Mouse (Mus musculus): ENCODE measurements around the gene Acss3. TPM values are rescaled to one million over a fixed set of nuclear protein-coding genes. Genes with fewer than 3 reads are reported as not detected.

Gene Acss3
- polyA plus RNA-seq, 1 experiment from 2014 or later, result 0.24 TPM

DNA sequence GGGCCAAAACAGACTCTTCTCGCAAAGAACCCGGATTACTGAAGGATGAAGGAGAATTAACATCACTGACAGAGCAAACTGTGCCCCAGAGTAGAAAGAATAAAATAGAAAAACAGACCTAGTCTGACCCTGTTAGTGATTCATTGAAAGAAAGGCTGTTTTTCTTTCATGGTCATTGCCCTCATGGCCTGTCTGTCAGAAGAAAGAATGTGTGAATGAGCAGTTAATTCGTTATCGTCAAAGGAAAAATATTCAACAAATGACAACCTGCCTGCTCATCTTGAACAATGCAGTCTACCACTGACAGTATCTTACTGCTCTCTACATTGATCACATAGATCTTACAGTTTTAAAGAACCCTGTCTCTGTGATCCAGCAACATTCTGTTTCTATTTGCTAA, 134.0 kb downstream of the Acss3 start:
- no peaks in the 10 kb centered on the region for H3K9me3 ChIP-seq (ENCODE audit: control insufficient read depth, low read length)
- H3K27me3 ChIP-seq (ENCODE audit: control insufficient read depth, insufficient read depth, low read length), result no peaks in the 10 kb centered on the region
- DNase-seq (ENCODE audit: low spot score), result no peak
- no peak overlapping the region for H3K9ac ChIP-seq (ENCODE audit: low read length)
- no peak for TF ChIP-seq EP300 (optimal IDR thresholded peaks at IDR 0.05)
- no peak for TF ChIP-seq CTCF (IDR thresholded peaks at IDR 0.05; ENCODE audit: low read depth)
- no peak for ATAC-seq (ENCODE audit: low FRiP score, low TSS enrichment)
- H3K36me3 ChIP-seq (ENCODE audit: control insufficient read depth, insufficient read depth, low read length), result no peaks in the 10 kb centered on the region
- H3K4me3 ChIP-seq (ENCODE audit: low read depth, low read length), result no peak overlapping the region
- H3K4me1 ChIP-seq (replicated peaks; ENCODE audit: control insufficient read depth, insufficient read depth), result no peaks in the 10 kb centered on the region
- 76% methylated on average over 4 of the region's 4 CpGs for WGBS
- no peak overlapping the region for H3K27ac ChIP-seq (replicated peaks)
- H3K4me2 ChIP-seq (replicated peaks; ENCODE audit: low read depth), result no peak overlapping the region

DNA sequence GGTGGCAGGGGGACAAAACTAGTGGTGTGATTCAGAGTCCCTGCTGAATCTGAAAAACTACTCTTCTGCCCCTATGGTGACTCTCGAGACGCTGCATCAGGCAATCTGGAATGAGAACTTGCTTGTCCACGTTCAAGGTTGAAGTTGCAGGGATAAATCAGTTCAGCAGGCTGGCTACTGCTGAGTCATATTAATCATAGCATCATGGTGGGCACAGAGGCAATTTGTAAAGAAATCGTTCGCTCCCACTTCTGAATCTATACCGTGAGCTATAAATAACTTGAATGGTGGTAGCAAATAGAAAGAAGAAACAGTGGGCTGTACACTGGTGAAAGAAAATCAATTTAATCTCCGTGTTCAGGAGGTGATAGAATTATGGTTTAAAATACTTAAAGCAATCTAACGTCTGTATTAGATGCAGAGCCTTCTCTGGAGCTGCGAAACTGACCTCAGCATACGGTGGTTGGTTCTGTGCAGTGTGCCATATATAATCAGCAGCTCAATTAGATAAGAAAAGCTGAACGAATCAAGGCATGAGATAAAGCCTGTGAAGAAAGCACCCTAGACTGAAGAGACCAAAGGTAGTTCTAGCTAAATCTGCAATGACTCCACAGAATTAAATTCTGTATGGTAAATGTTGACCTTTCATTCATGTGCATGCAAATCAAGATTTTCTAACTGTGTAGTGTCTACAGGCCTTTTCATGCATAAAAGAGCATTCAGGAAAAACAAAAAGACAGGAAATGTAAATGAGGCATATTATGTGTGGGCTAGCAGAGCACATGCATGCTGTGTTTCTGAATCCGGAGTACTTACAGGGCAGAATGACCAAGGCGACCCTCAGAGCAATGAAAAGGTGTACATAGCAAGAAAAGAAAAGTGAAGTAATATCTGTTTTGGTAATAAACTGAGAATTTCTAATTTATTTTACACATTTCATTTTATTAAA, 148.0 kb downstream of the Acss3 start:
- Histone ChIP-seq H3K4me1 (replicated peaks; ENCODE audit: control insufficient read depth, insufficient read depth) (no peaks in the 10 kb centered on the region), H3K36me3 (ENCODE audit: control insufficient read depth, insufficient read depth, low read length) (no peaks in the 10 kb centered on the region), H3K27ac (replicated peaks) (no peak overlapping the region), H3K9ac (ENCODE audit: low read length) (no peak overlapping the region), H3K4me2 (replicated peaks; ENCODE audit: low read depth) (no peak overlapping the region), H3K9me3 (ENCODE audit: control insufficient read depth, low read length) (no peaks in the 10 kb centered on the region), H3K4me3 (ENCODE audit: low read depth, low read length) (no peak overlapping the region), H3K27me3 (ENCODE audit: control insufficient read depth, insufficient read depth, low read length) (no peaks in the 10 kb centered on the region)
- ATAC-seq (ENCODE audit: low FRiP score, low TSS enrichment) (no peak), DNase-seq (ENCODE audit: low spot score) (no peak)
- WGBS, result 64% methylated on average over 13 of the region's 13 CpGs
- TF ChIP-seq CTCF (IDR thresholded peaks at IDR 0.05; ENCODE audit: low read depth), result no peak
- no peak for TF ChIP-seq EP300 (optimal IDR thresholded peaks at IDR 0.05)

DNA sequence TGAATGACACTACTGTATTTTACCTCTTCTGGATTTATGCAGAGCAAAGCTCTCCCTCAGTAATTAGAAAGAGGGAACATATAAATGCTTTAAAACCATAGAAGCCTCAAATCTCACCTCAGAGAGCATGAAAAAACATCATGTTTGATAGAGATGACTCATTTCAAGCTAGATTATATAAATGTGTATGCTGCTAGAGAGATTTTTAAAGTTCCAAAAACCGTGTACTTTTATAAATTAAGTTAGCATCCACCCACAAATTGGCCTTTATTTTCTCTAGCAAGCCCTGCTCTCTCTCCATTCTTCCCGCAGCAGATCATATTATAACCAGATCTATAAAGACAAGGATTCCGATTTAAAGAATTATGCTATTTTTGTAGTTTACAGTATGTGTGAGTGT, 164.4 kb downstream of the Acss3 start:
- no peak overlapping the region for H3K4me3 ChIP-seq (ENCODE audit: low read depth, low read length)
- 79% methylated on average over 3 of the region's 3 CpGs for WGBS
- no peaks in the 10 kb centered on the region for H3K36me3 ChIP-seq (ENCODE audit: control insufficient read depth, insufficient read depth, low read length)
- DNase-seq (ENCODE audit: low spot score), result no peak
- no peak for ATAC-seq (ENCODE audit: low FRiP score, low TSS enrichment)
- H3K9me3 ChIP-seq (ENCODE audit: control insufficient read depth, low read length), result no peaks in the 10 kb centered on the region
- no peak for TF ChIP-seq CTCF (IDR thresholded peaks at IDR 0.05; ENCODE audit: low read depth)
- no peak for TF ChIP-seq EP300 (optimal IDR thresholded peaks at IDR 0.05)
- H3K4me2 ChIP-seq (replicated peaks; ENCODE audit: low read depth), result no peak overlapping the region
- H3K9ac ChIP-seq (ENCODE audit: low read length), result no peak overlapping the region
- H3K4me1 ChIP-seq (replicated peaks; ENCODE audit: control insufficient read depth, insufficient read depth), result no peaks in the 10 kb centered on the region
- no peaks in the 10 kb centered on the region for H3K27me3 ChIP-seq (ENCODE audit: control insufficient read depth, insufficient read depth, low read length)
- no peak overlapping the region for H3K27ac ChIP-seq (replicated peaks)

DNA sequence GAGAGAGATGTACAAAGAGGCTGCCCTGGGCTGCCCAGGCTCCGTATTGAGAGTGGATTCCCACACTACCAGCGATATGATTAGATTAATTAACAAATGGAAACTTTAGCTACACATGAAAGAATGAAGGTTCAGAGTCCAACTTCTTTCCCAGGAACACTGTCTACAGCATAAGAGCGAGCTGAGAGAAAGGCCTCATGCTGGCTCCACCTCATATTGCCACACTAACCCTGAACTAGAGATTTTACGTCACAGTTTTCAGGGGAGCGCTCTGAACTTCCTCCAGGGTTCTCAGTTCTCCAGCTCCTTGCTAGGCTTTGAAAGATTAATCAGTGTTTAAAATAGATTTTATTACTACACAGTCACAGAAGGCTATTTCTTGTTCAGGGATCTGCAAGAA, 182.1 kb downstream of the Acss3 start:
- no peaks in the 10 kb centered on the region for H3K9me3 ChIP-seq (ENCODE audit: control insufficient read depth, low read length)
- no peak overlapping the region for H3K4me2 ChIP-seq (replicated peaks; ENCODE audit: low read depth)
- no peaks in the 10 kb centered on the region for H3K36me3 ChIP-seq (ENCODE audit: control insufficient read depth, insufficient read depth, low read length)
- TF ChIP-seq CTCF (IDR thresholded peaks at IDR 0.05; ENCODE audit: low read depth) (no peak), EP300 (optimal IDR thresholded peaks at IDR 0.05) (no peak)
- no peak overlapping the region for H3K9ac ChIP-seq (ENCODE audit: low read length)
- H3K27me3 ChIP-seq (ENCODE audit: control insufficient read depth, insufficient read depth, low read length), result no peaks in the 10 kb centered on the region
- peak; percentile 77; the same call in 1 of the 2 replicates for ATAC-seq (ENCODE audit: low FRiP score, low TSS enrichment)
- no peak for DNase-seq (ENCODE audit: low spot score)
- H3K4me3 ChIP-seq (ENCODE audit: low read depth, low read length), result no peak overlapping the region
- H3K27ac ChIP-seq (replicated peaks), result no peak overlapping the region
- 49% methylated on average over 5 of the region's 5 CpGs for WGBS
- no peaks in the 10 kb centered on the region for H3K4me1 ChIP-seq (replicated peaks; ENCODE audit: control insufficient read depth, insufficient read depth)

DNA sequence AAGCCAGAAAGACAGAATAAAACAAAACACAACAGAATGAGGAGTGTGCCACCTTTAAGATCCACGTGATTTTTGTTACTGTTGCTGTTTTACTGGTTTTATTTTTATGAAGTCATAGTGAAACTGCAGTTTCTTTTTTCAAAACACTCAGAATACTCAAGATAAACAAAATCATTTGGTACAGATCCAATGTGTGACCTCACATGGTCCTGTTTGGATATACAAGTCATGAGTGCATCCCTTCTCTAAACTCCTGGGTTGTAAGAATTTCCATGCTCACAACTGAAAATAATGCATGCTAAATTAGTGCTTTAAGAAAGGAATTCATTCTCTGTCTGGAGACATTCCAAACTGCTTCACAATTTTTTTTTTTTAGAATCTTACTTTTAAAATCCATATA, 184.0 kb downstream of the Acss3 start:
- DNase-seq (ENCODE audit: low spot score), result no peak
- H3K9me3 ChIP-seq (ENCODE audit: control insufficient read depth, low read length), result no peaks in the 10 kb centered on the region
- no peaks in the 10 kb centered on the region for H3K36me3 ChIP-seq (ENCODE audit: control insufficient read depth, insufficient read depth, low read length)
- TF ChIP-seq EP300 (optimal IDR thresholded peaks at IDR 0.05) (no peak), CTCF (IDR thresholded peaks at IDR 0.05; ENCODE audit: low read depth) (no peak)
- H3K4me2 ChIP-seq (replicated peaks; ENCODE audit: low read depth), result no peak overlapping the region
- ATAC-seq (ENCODE audit: low FRiP score, low TSS enrichment), result no peak
- H3K4me1 ChIP-seq (replicated peaks; ENCODE audit: control insufficient read depth, insufficient read depth), result no peaks in the 10 kb centered on the region
- H3K27me3 ChIP-seq (ENCODE audit: control insufficient read depth, insufficient read depth, low read length), result no peaks in the 10 kb centered on the region
- WGBS, result 47% methylated on average over 1 of the region's 1 CpGs
- H3K27ac ChIP-seq (replicated peaks), result no peak overlapping the region
- H3K9ac ChIP-seq (ENCODE audit: low read length), result no peak overlapping the region
- no peak overlapping the region for H3K4me3 ChIP-seq (ENCODE audit: low read depth, low read length)

DNA sequence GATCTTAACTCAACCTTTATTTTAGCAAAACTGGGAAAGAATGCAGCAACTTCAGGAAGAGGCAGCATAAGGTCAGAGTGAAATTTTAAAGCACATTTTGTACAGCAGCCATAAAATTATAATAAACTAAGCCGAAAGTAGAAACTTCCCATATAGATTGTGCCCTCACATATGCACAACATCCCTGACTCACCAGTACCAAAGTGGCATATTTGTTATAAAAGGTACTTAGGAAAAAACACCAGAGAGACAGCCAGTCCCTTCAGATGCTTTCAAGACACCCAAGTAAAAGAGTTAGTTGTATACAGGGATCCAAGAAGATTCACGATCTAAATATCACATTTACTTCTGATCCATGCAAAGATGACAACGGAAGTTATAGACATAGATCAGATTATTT, 184.6 kb downstream of the Acss3 start:
- Histone ChIP-seq H3K36me3 (ENCODE audit: control insufficient read depth, insufficient read depth, low read length) (no peaks in the 10 kb centered on the region), H3K9ac (ENCODE audit: low read length) (no peak overlapping the region), H3K9me3 (ENCODE audit: control insufficient read depth, low read length) (no peaks in the 10 kb centered on the region), H3K27ac (replicated peaks) (no peak overlapping the region), H3K4me2 (replicated peaks; ENCODE audit: low read depth) (no peak overlapping the region), H3K4me3 (ENCODE audit: low read depth, low read length) (no peak overlapping the region), H3K4me1 (replicated peaks; ENCODE audit: control insufficient read depth, insufficient read depth) (no peaks in the 10 kb centered on the region), H3K27me3 (ENCODE audit: control insufficient read depth, insufficient read depth, low read length) (no peaks in the 10 kb centered on the region)
- no peak for ATAC-seq (ENCODE audit: low FRiP score, low TSS enrichment)
- WGBS, result 82% methylated on average over 3 of the region's 3 CpGs
- TF ChIP-seq EP300 (optimal IDR thresholded peaks at IDR 0.05) (no peak), CTCF (IDR thresholded peaks at IDR 0.05; ENCODE audit: low read depth) (no peak)
- DNase-seq (ENCODE audit: low spot score), result no peak
